Mouse (Mus musculus) neural tube, embryonic 13.5 days (tissue): ENCODE measurements at regions not wholly inside any gene's neighbourhood (a gene's known extent, or its start where the extent isn't known, plus 50 kb on each side); places are given as distances from the start of the nearest gene placed in this dataset.

ENCODE experiments used
- ATAC-seq: fragments of 200-750 bp; cut with Nextera tagmentation; 2 replicates; pipeline ENCODE4 v1.8.0; 2017; ENCODE audit warnings: low read depth, mild to moderate bottlenecking, moderate TSS enrichment, moderate library complexity
- H3K27ac ChIP-seq: fragments of 300-500 bp; sonication (generic); replicated peaks from 2 replicates; pipeline ENCODE4 v1.5.1; 2015; ENCODE audit warnings: moderate library complexity, mild to moderate bottlenecking, inconsistent platforms
- H3K27me3 ChIP-seq: fragments of 300-500 bp; sonication (generic); 2 replicates; pipeline ENCODE4 v1.6.1; 2015; ENCODE audit warnings: mild to moderate bottlenecking, inconsistent platforms
- H3K36me3 ChIP-seq: fragments of 300-500 bp; sonication (generic); 2 replicates; pipeline ENCODE4 v1.6.1; 2015; ENCODE audit warnings: mild to moderate bottlenecking, inconsistent platforms
- H3K4me1 ChIP-seq: fragments of 300-500 bp; sonication (generic); replicated peaks from 2 replicates; pipeline ENCODE4 v1.6.1; 2015; ENCODE audit warnings: inconsistent platforms
- H3K4me2 ChIP-seq: fragments of 300-500 bp; sonication (generic); 2 replicates; pipeline ENCODE4 v1.6.1; 2015; ENCODE audit warnings: inconsistent platforms, mild to moderate bottlenecking, moderate library complexity
- H3K4me3 ChIP-seq: fragments of 300-500 bp; sonication (generic); 2 replicates; pipeline ENCODE4 v1.5.1; 2015; ENCODE audit warnings: mild to moderate bottlenecking, inconsistent platforms
- H3K9ac ChIP-seq: fragments of 300-500 bp; sonication (generic); 2 replicates; pipeline ENCODE4 v1.6.1; 2015; ENCODE audit warnings: moderate library complexity, mild to moderate bottlenecking, inconsistent platforms
- H3K9me3 ChIP-seq: fragments of 300-500 bp; sonication (generic); 2 replicates; pipeline ENCODE4 v1.6.1; 2016; ENCODE audit warnings: inconsistent platforms
- WGBS: fragments of 180-500 bp; shearing (Covaris S2); methylation state at CpG from one replicate; pipeline ENCODE4 v1.1.7; 2015; 5-methylcytosine and 5-hydroxymethylcytosine counted together

GRCm38 (mm10) chr13:79309584-79310110 is 1110.1 kb upstream of the Nr2f1 start:
- Histone ChIP-seq H3K36me3 (no peaks in the 10 kb centered on the region), H3K27me3 (no peaks in the 10 kb centered on the region), H3K4me3 (no peak overlapping the region), H3K27ac (no peak overlapping the region), H3K4me1 (no peaks in the 10 kb centered on the region), H3K4me2 (no peak overlapping the region), H3K9ac (no peak overlapping the region), H3K9me3 (no peaks in the 10 kb centered on the region)
- WGBS: 78% methylated on average over 5 of the region's 5 CpGs
- ATAC-seq: no peak

GRCm38 (mm10) chr13:79297225-79297710 is 1097.7 kb upstream of the Nr2f1 start:
- H3K4me2 ChIP-seq: no peak overlapping the region
- H3K4me1 ChIP-seq: peaks cover 8% of the 10 kb centered on the region; the same call in 1 of the 2 replicates
- ATAC-seq: no peak
- no peaks in the 10 kb centered on the region for H3K36me3 ChIP-seq
- H3K4me3 ChIP-seq: no peak overlapping the region
- 19% methylated on average over 6 of the region's 6 CpGs for WGBS
- H3K9ac ChIP-seq: no peak overlapping the region
- 0 out of 2 replicates have a peak overlapping the region, but pooled peaks have one; percentile 28 for H3K27ac ChIP-seq
- no peaks in the 10 kb centered on the region for H3K9me3 ChIP-seq
- H3K27me3 ChIP-seq: no peaks in the 10 kb centered on the region

- no peaks in the 10 kb centered on the region for H3K36me3 ChIP-seq
- no peaks in the 10 kb centered on the region for H3K4me1 ChIP-seq
- no peaks in the 10 kb centered on the region for H3K9me3 ChIP-seq
- H3K4me3 ChIP-seq: no peak overlapping the region
- ATAC-seq: no peak
- H3K9ac ChIP-seq: no peak overlapping the region
- 100% methylated on average over 1 of the region's 1 CpGs for WGBS
- no peaks in the 10 kb centered on the region for H3K27me3 ChIP-seq
- no peak overlapping the region for H3K27ac ChIP-seq
- no peak overlapping the region for H3K4me2 ChIP-seq
Observed at GRCm38 (mm10) chr13:79288022-79288421, 1088.5 kb upstream of the Nr2f1 start.

GRCm38 (mm10) chr13:79286181-79286580 is 1086.6 kb upstream of the Nr2f1 start:
- no peak for ATAC-seq
- Histone ChIP-seq H3K27ac (no peak overlapping the region), H3K4me1 (no peaks in the 10 kb centered on the region), H3K36me3 (no peaks in the 10 kb centered on the region), H3K4me2 (no peak overlapping the region), H3K9ac (no peak overlapping the region), H3K27me3 (no peaks in the 10 kb centered on the region), H3K9me3 (no peaks in the 10 kb centered on the region), H3K4me3 (no peak overlapping the region)
- WGBS: 83% methylated on average over 3 of the region's 3 CpGs

GRCm38 (mm10) chr13:79285478-79285877 is 1085.9 kb upstream of the Nr2f1 start:
- 0% methylated on average over 2 of the region's 2 CpGs for WGBS
- no peak overlapping the region for H3K27ac ChIP-seq
- 0 out of 2 replicates have a peak, but pooled peaks have one; percentile 74 for ATAC-seq
- no peak overlapping the region for H3K9ac ChIP-seq
- no peaks in the 10 kb centered on the region for H3K27me3 ChIP-seq
- H3K4me3 ChIP-seq: no peak overlapping the region
- no peak overlapping the region for H3K4me2 ChIP-seq
- no peaks in the 10 kb centered on the region for H3K36me3 ChIP-seq
- H3K9me3 ChIP-seq: no peaks in the 10 kb centered on the region
- no peaks in the 10 kb centered on the region for H3K4me1 ChIP-seq

- 40% methylated on average over 6 of the region's 6 CpGs for WGBS
- Histone ChIP-seq H3K9ac (no peak overlapping the region), H3K9me3 (no peaks in the 10 kb centered on the region), H3K4me2 (peak overlapping the region; percentile 20; the same call in 1 of the 2 replicates), H3K4me3 (no peak overlapping the region), H3K4me1 (peaks cover 9% of the 10 kb centered on the region), H3K27ac (no peak overlapping the region; the same call in 1 of the 2 replicates), H3K36me3 (no peaks in the 10 kb centered on the region), H3K27me3 (no peaks in the 10 kb centered on the region)
- peak; percentile 23; the same call in 1 of the 2 replicates for ATAC-seq
Observed at GRCm38 (mm10) chr13:79277714-79278113, 1078.2 kb upstream of the Nr2f1 start.

DNA sequence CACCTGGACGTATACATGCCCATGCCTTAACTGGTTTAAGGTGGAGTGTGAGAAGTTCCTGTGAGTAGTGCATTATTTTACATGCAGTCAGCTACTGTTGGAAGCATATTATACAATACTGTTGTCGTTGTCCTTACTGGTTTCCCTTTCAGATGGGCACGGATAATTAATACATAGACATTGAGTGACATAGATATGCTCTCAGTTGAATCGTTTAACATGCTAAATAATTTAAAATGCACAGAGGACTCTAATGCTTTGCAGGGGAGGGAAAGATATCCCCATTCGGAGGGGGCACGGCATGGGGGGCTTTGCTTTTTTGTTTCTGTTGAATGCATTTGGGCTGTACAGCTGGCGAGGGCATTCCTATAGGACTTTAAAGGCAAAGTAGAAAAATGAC is 1077.8 kb upstream of the Nr2f1 start:
- Histone ChIP-seq H3K4me3 (no peak overlapping the region), H3K27ac (no peak overlapping the region), H3K27me3 (no peaks in the 10 kb centered on the region), H3K4me1 (peaks cover 9% of the 10 kb centered on the region), H3K9ac (no peak overlapping the region), H3K9me3 (no peaks in the 10 kb centered on the region), H3K4me2 (peak overlapping the region; percentile 20; the same call in 1 of the 2 replicates), H3K36me3 (no peaks in the 10 kb centered on the region)
- WGBS: 47% methylated on average over 7 of the region's 7 CpGs
- no peak for ATAC-seq

DNA sequence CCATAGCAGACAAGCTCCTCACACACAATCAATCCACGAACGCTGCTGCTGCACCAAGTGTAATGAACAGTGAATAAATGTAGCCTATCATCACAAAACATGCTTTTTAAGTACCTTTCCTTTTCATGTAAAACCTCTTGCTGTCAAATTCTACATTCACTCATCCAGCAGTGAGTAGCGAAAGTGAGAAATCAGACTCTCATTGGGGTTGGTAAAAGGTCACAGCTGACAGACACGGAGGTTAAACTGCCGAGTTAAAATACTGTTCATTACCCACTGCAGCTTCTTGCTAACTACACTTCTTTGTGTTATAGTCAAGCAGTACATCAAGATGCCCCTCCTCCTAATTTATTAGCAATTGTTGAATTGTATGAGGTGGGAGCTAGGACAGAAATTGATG is 1055.8 kb upstream of the Nr2f1 start:
- Histone ChIP-seq H3K36me3 (no peaks in the 10 kb centered on the region), H3K27me3 (no peaks in the 10 kb centered on the region), H3K4me3 (no peak overlapping the region), H3K27ac (0 out of 2 replicates have a peak overlapping the region, but pooled peaks have one; percentile 38), H3K4me2 (no peak overlapping the region), H3K4me1 (peaks cover 21% of the 10 kb centered on the region), H3K9ac (no peak overlapping the region), H3K9me3 (no peaks in the 10 kb centered on the region)
- no peak for ATAC-seq
- 13% methylated on average over 5 of the region's 5 CpGs for WGBS

DNA sequence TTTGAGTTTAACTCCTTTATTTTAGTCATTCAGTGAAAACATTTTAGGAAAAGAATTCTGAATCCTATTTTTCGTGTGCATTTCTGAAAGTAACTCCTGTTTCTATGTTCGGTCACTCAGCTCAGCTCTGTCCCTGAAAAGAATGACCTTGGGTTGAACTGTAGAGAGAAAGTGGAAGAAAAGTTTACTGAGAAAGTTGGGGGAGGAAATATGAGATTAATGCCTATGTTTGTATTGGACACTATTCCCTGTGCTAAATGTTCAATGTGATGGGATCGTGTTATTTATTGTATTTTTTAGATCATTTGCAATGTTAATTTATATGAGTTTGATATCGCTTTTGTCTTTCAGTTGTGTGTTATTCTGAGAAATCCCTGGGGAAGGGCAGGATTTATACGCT is 1052.8 kb upstream of the Nr2f1 start:
- no peak overlapping the region for H3K9ac ChIP-seq
- no peak overlapping the region for H3K4me3 ChIP-seq
- ATAC-seq: no peak
- WGBS: 15% methylated on average over 5 of the region's 5 CpGs
- H3K36me3 ChIP-seq: no peaks in the 10 kb centered on the region
- peaks cover 21% of the 10 kb centered on the region for H3K4me1 ChIP-seq
- no peak overlapping the region for H3K27ac ChIP-seq
- H3K27me3 ChIP-seq: no peaks in the 10 kb centered on the region
- H3K9me3 ChIP-seq: no peaks in the 10 kb centered on the region
- H3K4me2 ChIP-seq: peak overlapping the region; percentile 6; the same call in 1 of the 2 replicates

DNA sequence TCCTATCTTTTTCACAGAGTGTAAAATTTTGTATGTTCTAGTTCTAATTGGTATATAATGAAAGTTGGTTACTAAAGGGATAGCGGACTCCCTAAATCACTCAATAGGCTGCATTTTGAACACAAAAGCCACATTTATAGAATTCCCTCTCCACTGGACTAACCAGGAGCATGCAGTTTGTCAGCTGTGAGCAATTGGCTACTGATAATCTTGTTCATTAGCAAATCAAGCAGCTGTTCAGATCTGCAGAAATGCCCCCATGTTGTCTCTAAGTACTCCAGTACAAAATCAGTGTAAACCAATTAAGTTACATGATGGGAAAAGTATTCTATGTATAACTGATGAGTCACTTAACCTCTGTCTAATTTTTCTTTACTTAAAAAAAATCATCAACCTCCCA is 1051.7 kb upstream of the Nr2f1 start:
- 48% methylated on average over 1 of the region's 1 CpGs for WGBS
- Histone ChIP-seq H3K9ac (no peak overlapping the region), H3K27me3 (no peaks in the 10 kb centered on the region), H3K4me2 (no peak overlapping the region), H3K9me3 (no peaks in the 10 kb centered on the region), H3K4me3 (no peak overlapping the region), H3K36me3 (no peaks in the 10 kb centered on the region), H3K27ac (no peak overlapping the region), H3K4me1 (peaks cover 21% of the 10 kb centered on the region)
- no peak for ATAC-seq
